Comparison of ENCODE assay signal across 8 mouse cellular contexts in genomic region chr2:180893537-180894028, GRCm38 (mm10). TPM values are rescaled to one million over a fixed set of nuclear protein-coding genes. Genes with fewer than 3 reads are reported as not detected.
DNase-seq lines count a peak whose midpoint lies in the region; ATAC-seq and TF ChIP-seq lines count a peak whose summit lies in the region.

No protein-coding gene starts in this region.

- H3K4me2 ChIP-seq in forebrain, embryonic 15.5 days (replicated peaks) = peak overlapping the region; percentile 58

- under 1% methylated on average over 50 of the region's 50 CpGs for WGBS in forebrain, embryonic 15.5 days
- WGBS in olfactory bulb, adult 2 months = under 1% methylated on average over 50 of the region's 50 CpGs

- peak; percentile 18 for ATAC-seq in forebrain, embryonic 15.5 days (replicated peaks)

- intact Hi-C loops in left cerebral cortex, postnatal 4 days (cut with DNase I) = loop anchor here (5.0 kb wide), 1 partner anchor 66 kb away; no protein-coding TSS in a partner anchor
- intact Hi-C loops in gastrocnemius, postnatal 36 days (cut with DNase I) = no loop called here

- H3K4me1 ChIP-seq in forebrain, embryonic 15.5 days = peaks cover 66% of the 10 kb centered on the region
- H3K4me1 ChIP-seq in olfactory bulb, adult 2 months (ENCODE audit: control insufficient read depth, insufficient read depth, low read length) = peaks cover 45% of the 10 kb centered on the region

- H3K9ac ChIP-seq in forebrain, embryonic 15.5 days (replicated peaks) = peak overlapping the region; percentile 93

- peak overlapping the region; percentile 75 for H3K4me3 ChIP-seq in forebrain, embryonic 15.5 days
- H3K4me3 ChIP-seq in olfactory bulb, adult 2 months (ENCODE audit: insufficient read depth, low read depth, low read length) = peak overlapping the region; percentile 87

- no peak for TF ChIP-seq CTCF in olfactory bulb, adult 2 months (IDR thresholded peaks at IDR 0.05; ENCODE audit: insufficient read depth, low read depth, low read length)

- DNase-seq in left cerebral cortex, adult 18-20 months (ENCODE audit: low spot score in 2 of 2) = peak; percentile 60 to 63
- no peak for DNase-seq in left cerebral cortex, adult 11 months (ENCODE audit: low spot score)
- peak; percentile 81 for DNase-seq in cerebellum, adult 9-11 months
- DNase-seq in left cerebral cortex, postnatal 4 days = peak; percentile 55
- DNase-seq in spleen, adult 12 weeks (ENCODE audit: low spot score) = no peak
- no peak for DNase-seq in gastrocnemius, postnatal 36 days

- peak overlapping the region; percentile 98 for H3K27ac ChIP-seq in forebrain, embryonic 15.5 days (replicated peaks)
- H3K27ac ChIP-seq in olfactory bulb, adult 2 months (ENCODE audit: insufficient read depth, low read depth, low read length) = peak overlapping the region; percentile 97

- no peaks in the 10 kb centered on the region for H3K36me3 ChIP-seq in forebrain, embryonic 15.5 days

- no peaks in the 10 kb centered on the region for H3K9me3 ChIP-seq in forebrain, embryonic 15.5 days

- H3K27me3 ChIP-seq in forebrain, embryonic 15.5 days = peaks cover 16% of the 10 kb centered on the region

- TF ChIP-seq POLR2A in olfactory bulb, adult 2 months (IDR thresholded peaks at IDR 0.05; ENCODE audit: insufficient read depth, low read depth, low read length) = no peak

RNA-seq across cellular contexts. Expression of gene Ythdf1, which starts 27.2 kb away (rescaled TPM):
- total RNA-seq in left cerebral cortex, adult 18-20 months (2021) = 10 to 100 TPM; 59.0 to 59.7 TPM
- 50.2 and 52.8 TPM in 2 replicates for polyA plus RNA-seq in forebrain, embryonic 15.5 days (2015; fragmentation: Nextera tagmentation; extraction: Ambion mirVana)
- 10 to 100 TPM; 54.8 to 66.4 TPM for total RNA-seq in left cerebral cortex, postnatal 4 days (2021)
- not detected in 2 replicates for polyA plus RNA-seq in olfactory bulb, adult 2 months (2012; ENCODE audit: insufficient read depth, insufficient read length, low replicate concordance, missing spikeins)
- total RNA-seq in gastrocnemius, postnatal 36 days (2021) = 10 to 100 TPM; 33.5 to 37.3 TPM

RNA-seq across cellular contexts. Expression of gene Birc7, which starts 35.2 kb away (rescaled TPM):
- total RNA-seq in left cerebral cortex, adult 18-20 months (2021) = not detected
- 0.11 and 0.14 TPM in 2 replicates for polyA plus RNA-seq in forebrain, embryonic 15.5 days (2015; fragmentation: Nextera tagmentation; extraction: Ambion mirVana)
- not detected for total RNA-seq in left cerebral cortex, postnatal 4 days (2021)
- polyA plus RNA-seq in olfactory bulb, adult 2 months (2012; ENCODE audit: insufficient read depth, insufficient read length, low replicate concordance, missing spikeins) = not detected in 2 replicates
- not detected for total RNA-seq in gastrocnemius, postnatal 36 days (2021)

Comparison
In these comparisons a context has a peak if more than half of its experiments do, and no peak if none do; other contexts are left out.
1. DNase-seq: peak in left cerebral cortex, adult 18-20 months (2 of 2), cerebellum, adult 9-11 months (single experiment) and left cerebral cortex, postnatal 4 days (single experiment); none in left cerebral cortex, adult 11 months (single experiment), spleen, adult 12 weeks (single experiment) and gastrocnemius, postnatal 36 days (0 of 2).